Mouse (Mus musculus): ENCODE measurements around the gene Tbc1d9b. TPM values are rescaled to one million over a fixed set of nuclear protein-coding genes. Genes with fewer than 3 reads are reported as not detected.
A peak's percentile ranks its signal among the peaks of the same experiment; 100 is the strongest.

Gene Tbc1d9b
- polyA plus RNA-seq, 1 experiment = 58.7 TPM

GRCm38 (mm10) chr11:50155785-50156184 is 24.6 kb downstream of the Tbc1d9b start:
- DNase-seq = no peak
- TF ChIP-seq POLR2A (IDR thresholded peaks at IDR 0.05; ENCODE audit: control insufficient read depth, extremely low read depth, insufficient read depth, low read length, poor library complexity) (no peak), CTCF (IDR thresholded peaks at IDR 0.05; ENCODE audit: borderline replicate concordance, control insufficient read depth, extremely low read depth, insufficient read depth, low read length, poor library complexity) (no peak)
- Histone ChIP-seq H3K36me3 (ENCODE audit: control insufficient read depth, insufficient read depth, low read length) (peaks cover 76% of the 10 kb centered on the region), H3K4me1 (replicated peaks; ENCODE audit: control insufficient read depth, insufficient read depth, low read length) (no peaks in the 10 kb centered on the region), H3K27me3 (ENCODE audit: control insufficient read depth, insufficient read depth, low read length) (no peaks in the 10 kb centered on the region), H3K27ac (ENCODE audit: control insufficient read depth, insufficient read depth, low read length) (no peak overlapping the region), H3K4me3 (ENCODE audit: control insufficient read depth, insufficient read depth, low read length) (no peak overlapping the region)
- WGBS = 94% methylated on average over 2 of the region's 2 CpGs

GRCm38 (mm10) chr11:50156725-50157258 is 25.6 kb downstream of the Tbc1d9b start:
- Histone ChIP-seq H3K4me1 (replicated peaks; ENCODE audit: control insufficient read depth, insufficient read depth, low read length) (no peaks in the 10 kb centered on the region), H3K36me3 (ENCODE audit: control insufficient read depth, insufficient read depth, low read length) (peaks cover 68% of the 10 kb centered on the region), H3K27ac (ENCODE audit: control insufficient read depth, insufficient read depth, low read length) (no peak overlapping the region), H3K4me3 (ENCODE audit: control insufficient read depth, insufficient read depth, low read length) (no peak overlapping the region), H3K27me3 (ENCODE audit: control insufficient read depth, insufficient read depth, low read length) (no peaks in the 10 kb centered on the region)
- WGBS = 99% methylated on average over 16 of the region's 16 CpGs
- TF ChIP-seq POLR2A (IDR thresholded peaks at IDR 0.05; ENCODE audit: control insufficient read depth, extremely low read depth, insufficient read depth, low read length, poor library complexity) (no peak), CTCF (IDR thresholded peaks at IDR 0.05; ENCODE audit: borderline replicate concordance, control insufficient read depth, extremely low read depth, insufficient read depth, low read length, poor library complexity) (no peak)
- DNase-seq = no peak

- H3K27ac ChIP-seq (ENCODE audit: control insufficient read depth, insufficient read depth, low read length) = no peak overlapping the region
- peaks cover 53% of the 10 kb centered on the region for H3K36me3 ChIP-seq (ENCODE audit: control insufficient read depth, insufficient read depth, low read length)
- no peak overlapping the region for H3K4me3 ChIP-seq (ENCODE audit: control insufficient read depth, insufficient read depth, low read length)
- DNase-seq = no peak
- no peaks in the 10 kb centered on the region for H3K27me3 ChIP-seq (ENCODE audit: control insufficient read depth, insufficient read depth, low read length)
- 0 out of 2 replicates have a peak, but pooled peaks cover 5% of the 10 kb centered on the region for H3K4me1 ChIP-seq (replicated peaks; ENCODE audit: control insufficient read depth, insufficient read depth, low read length)
- TF ChIP-seq CTCF (IDR thresholded peaks at IDR 0.05; ENCODE audit: borderline replicate concordance, control insufficient read depth, extremely low read depth, insufficient read depth, low read length, poor library complexity) (no peak), POLR2A (IDR thresholded peaks at IDR 0.05; ENCODE audit: control insufficient read depth, extremely low read depth, insufficient read depth, low read length, poor library complexity) (no peak)
- 98% methylated on average over 7 of the region's 7 CpGs for WGBS
Measured at GRCm38 (mm10) chr11:50158346-50158745, 27.1 kb downstream of the Tbc1d9b start.

- TF ChIP-seq CTCF (IDR thresholded peaks at IDR 0.05; ENCODE audit: borderline replicate concordance, control insufficient read depth, extremely low read depth, insufficient read depth, low read length, poor library complexity) = no peak
- TF ChIP-seq POLR2A (IDR thresholded peaks at IDR 0.05; ENCODE audit: control insufficient read depth, extremely low read depth, insufficient read depth, low read length, poor library complexity) = no peak
- Histone ChIP-seq H3K4me1 (replicated peaks; ENCODE audit: control insufficient read depth, insufficient read depth, low read length) (0 out of 2 replicates have a peak, but pooled peaks cover 5% of the 10 kb centered on the region), H3K27me3 (ENCODE audit: control insufficient read depth, insufficient read depth, low read length) (no peaks in the 10 kb centered on the region), H3K36me3 (ENCODE audit: control insufficient read depth, insufficient read depth, low read length) (peaks cover 44% of the 10 kb centered on the region), H3K4me3 (ENCODE audit: control insufficient read depth, insufficient read depth, low read length) (no peak overlapping the region), H3K27ac (ENCODE audit: control insufficient read depth, insufficient read depth, low read length) (no peak overlapping the region)
- WGBS = 93% methylated on average over 4 of the region's 4 CpGs
- DNase-seq = no peak
Measured at GRCm38 (mm10) chr11:50159347-50159746, 28.2 kb downstream of the Tbc1d9b start.

- 0 out of 2 replicates have a peak, but pooled peaks cover 5% of the 10 kb centered on the region for H3K4me1 ChIP-seq (replicated peaks; ENCODE audit: control insufficient read depth, insufficient read depth, low read length)
- peak; percentile 56 for DNase-seq
- no peak overlapping the region for H3K27ac ChIP-seq (ENCODE audit: control insufficient read depth, insufficient read depth, low read length)
- TF ChIP-seq POLR2A (IDR thresholded peaks at IDR 0.05; ENCODE audit: control insufficient read depth, extremely low read depth, insufficient read depth, low read length, poor library complexity) (no peak), CTCF (IDR thresholded peaks at IDR 0.05; ENCODE audit: borderline replicate concordance, control insufficient read depth, extremely low read depth, insufficient read depth, low read length, poor library complexity) (peak; percentile 88)
- no peaks in the 10 kb centered on the region for H3K27me3 ChIP-seq (ENCODE audit: control insufficient read depth, insufficient read depth, low read length)
- H3K4me3 ChIP-seq (ENCODE audit: control insufficient read depth, insufficient read depth, low read length) = no peak overlapping the region
- 79% methylated on average over 10 of the region's 10 CpGs for WGBS
- peaks cover 26% of the 10 kb centered on the region for H3K36me3 ChIP-seq (ENCODE audit: control insufficient read depth, insufficient read depth, low read length)
Measured at GRCm38 (mm10) chr11:50161578-50162304, 30.5 kb downstream of the Tbc1d9b start.

- Histone ChIP-seq H3K27ac (ENCODE audit: control insufficient read depth, insufficient read depth, low read length) (no peak overlapping the region), H3K27me3 (ENCODE audit: control insufficient read depth, insufficient read depth, low read length) (no peaks in the 10 kb centered on the region), H3K4me1 (replicated peaks; ENCODE audit: control insufficient read depth, insufficient read depth, low read length) (0 out of 2 replicates have a peak, but pooled peaks cover 5% of the 10 kb centered on the region), H3K36me3 (ENCODE audit: control insufficient read depth, insufficient read depth, low read length) (peaks cover 19% of the 10 kb centered on the region), H3K4me3 (ENCODE audit: control insufficient read depth, insufficient read depth, low read length) (no peak overlapping the region)
- no peak for DNase-seq
- TF ChIP-seq CTCF (IDR thresholded peaks at IDR 0.05; ENCODE audit: borderline replicate concordance, control insufficient read depth, extremely low read depth, insufficient read depth, low read length, poor library complexity) (no peak), POLR2A (IDR thresholded peaks at IDR 0.05; ENCODE audit: control insufficient read depth, extremely low read depth, insufficient read depth, low read length, poor library complexity) (no peak)
- WGBS = 95% methylated on average over 3 of the region's 3 CpGs
Measured at GRCm38 (mm10) chr11:50162338-50163050, 31.3 kb downstream of the Tbc1d9b start.
